Mouse (Mus musculus) embryonic facial prominence, embryonic 11.5 days (tissue): ENCODE results near the gene Btd. TPM values are rescaled to one million over a fixed set of nuclear protein-coding genes. Genes with fewer than 3 reads are reported as not detected.
A peak's percentile ranks its signal among the peaks of the same experiment; 100 is the strongest.

Source experiments
- ATAC-seq: fragments of 200-750 bp; cut with Nextera tagmentation; replicated peaks from 2 replicates; pipeline ENCODE4 v1.8.0; 2017; ENCODE audit warnings: low read depth; ENCODE audit not compliant: insufficient number of reproducible peaks, low FRiP score, low TSS enrichment
- DNase-seq: peaks from one replicate; pipeline ENCODE4 v3.0.0-alpha.2; 2015; ENCODE audit warnings: low spot score
- H3K27ac ChIP-seq: fragments of 300-500 bp; sonication (generic); replicated peaks from 2 replicates; pipeline ENCODE4 v1.5.1; 2014; ENCODE audit warnings: mild to moderate bottlenecking, low read depth, low read length, control low read depth
- H3K27me3 ChIP-seq: fragments of 300-500 bp; sonication (generic); 2 replicates; pipeline ENCODE4 v1.6.1; 2014; ENCODE audit warnings: mild to moderate bottlenecking, low read length, moderate library complexity, mixed read lengths; ENCODE audit not compliant: control insufficient read depth, insufficient read depth
- H3K36me3 ChIP-seq: fragments of 300-500 bp; sonication (generic); replicated peaks from 2 replicates; pipeline ENCODE4 v1.6.1; 2014; ENCODE audit warnings: low read depth, mild to moderate bottlenecking, low read length, moderate library complexity, mixed read lengths; ENCODE audit not compliant: control insufficient read depth, insufficient read depth
- H3K4me1 ChIP-seq: fragments of 300-500 bp; sonication (generic); 2 replicates; pipeline ENCODE4 v1.6.1; 2014; ENCODE audit warnings: low read length, mixed read lengths; ENCODE audit not compliant: control insufficient read depth, insufficient read depth
- H3K4me2 ChIP-seq: fragments of 300-500 bp; sonication (generic); 2 replicates; pipeline ENCODE4 v1.6.1; 2014; ENCODE audit warnings: low read depth, mild to moderate bottlenecking, control low read depth, low read length, moderate library complexity
- H3K4me3 ChIP-seq: fragments of 300-500 bp; sonication (generic); 2 replicates; pipeline ENCODE4 v1.5.1; 2014; ENCODE audit warnings: low read depth, low read length, control low read depth
- H3K9ac ChIP-seq: fragments of 300-500 bp; sonication (generic); replicated peaks from 2 replicates; pipeline ENCODE4 v1.6.1; 2014; ENCODE audit warnings: mild to moderate bottlenecking, control low read depth, low read length
- H3K9me3 ChIP-seq: fragments of 300-500 bp; sonication (generic); replicated peaks from 2 replicates; pipeline ENCODE4 v1.6.1; 2016; ENCODE audit warnings: mild to moderate bottlenecking, low read length, inconsistent platforms, mixed read lengths; ENCODE audit not compliant: control insufficient read depth
- WGBS: fragments of 180-500 bp; shearing (Covaris S2); extraction: QIAGEN DNeasy Blood & Tissue Kit; methylation state at CpG from one replicate; pipeline ENCODE4 v1.1.7; 2014; 5-methylcytosine and 5-hydroxymethylcytosine counted together
- polyA plus RNA-seq: library from polyadenylated mRNA; unstranded; fragments of >200 nt; fragmentation: Nextera tagmentation; extraction: Ambion mirVana; gene quantifications from 2 replicates; pipeline ENCODE4 v1.2.1, GENCODE M21; 2014

Btd gene
- polyA plus RNA-seq, 1 experiment from 2014 or later: 18.2 TPM

GRCm38 (mm10) chr14:31664100-31664902 lies 23.5 kb downstream of the Btd start:
- Histone ChIP-seq H3K4me3 (no peak overlapping the region), H3K36me3 (no peaks in the 10 kb centered on the region), H3K9ac (no peak overlapping the region), H3K4me2 (no peak overlapping the region), H3K9me3 (no peaks in the 10 kb centered on the region), H3K27ac (no peak overlapping the region), H3K4me1 (peaks cover 14% of the 10 kb centered on the region; the same call in 1 of the 2 replicates), H3K27me3 (no peaks in the 10 kb centered on the region)
- WGBS: 83% methylated on average over 18 of the region's 18 CpGs
- DNase-seq (no peak), ATAC-seq (no peak)

- Histone ChIP-seq H3K4me2 (no peak overlapping the region), H3K27ac (no peak overlapping the region), H3K9ac (no peak overlapping the region), H3K4me1 (peaks cover 14% of the 10 kb centered on the region; the same call in 1 of the 2 replicates), H3K27me3 (no peaks in the 10 kb centered on the region), H3K9me3 (no peaks in the 10 kb centered on the region), H3K36me3 (no peaks in the 10 kb centered on the region), H3K4me3 (no peak overlapping the region)
- ATAC-seq (no peak), DNase-seq (no peak)
- 71% methylated on average over 12 of the region's 12 CpGs for WGBS
Measured at GRCm38 (mm10) chr14:31664903-31665565, 24.2 kb downstream of the Btd start.

- no peak for DNase-seq
- Histone ChIP-seq H3K4me1 (peaks cover 14% of the 10 kb centered on the region; the same call in 1 of the 2 replicates), H3K27ac (no peak overlapping the region), H3K9me3 (no peaks in the 10 kb centered on the region), H3K36me3 (no peaks in the 10 kb centered on the region), H3K9ac (no peak overlapping the region), H3K27me3 (no peaks in the 10 kb centered on the region), H3K4me3 (no peak overlapping the region), H3K4me2 (no peak overlapping the region)
- no peak for ATAC-seq
- 78% methylated on average over 4 of the region's 4 CpGs for WGBS
Measured at GRCm38 (mm10) chr14:31665566-31665940, 24.7 kb downstream of the Btd start.

GRCm38 (mm10) chr14:31666931-31667705 lies 26.3 kb downstream of the Btd start:
- ATAC-seq (no peak), DNase-seq (no peak)
- H3K9me3 ChIP-seq: no peaks in the 10 kb centered on the region
- 94% methylated on average over 28 of the region's 28 CpGs for WGBS
- H3K27ac ChIP-seq: no peak overlapping the region
- H3K4me1 ChIP-seq: peaks cover 14% of the 10 kb centered on the region; the same call in 1 of the 2 replicates
- H3K4me2 ChIP-seq: no peak overlapping the region
- no peaks in the 10 kb centered on the region for H3K36me3 ChIP-seq
- no peaks in the 10 kb centered on the region for H3K27me3 ChIP-seq
- H3K4me3 ChIP-seq: no peak overlapping the region
- no peak overlapping the region for H3K9ac ChIP-seq

GRCm38 (mm10) chr14:31667741-31668140 lies 26.9 kb downstream of the Btd start:
- no peaks in the 10 kb centered on the region for H3K36me3 ChIP-seq
- ATAC-seq (no peak), DNase-seq (no peak)
- peaks cover 8% of the 10 kb centered on the region; the same call in 1 of the 2 replicates for H3K4me1 ChIP-seq
- H3K4me2 ChIP-seq: no peak overlapping the region
- no peak overlapping the region for H3K4me3 ChIP-seq
- no peak overlapping the region for H3K27ac ChIP-seq
- no peak overlapping the region for H3K9ac ChIP-seq
- H3K27me3 ChIP-seq: no peaks in the 10 kb centered on the region
- H3K9me3 ChIP-seq: no peaks in the 10 kb centered on the region
- 89% methylated on average over 6 of the region's 6 CpGs for WGBS

GRCm38 (mm10) chr14:31668326-31668725 lies 27.5 kb downstream of the Btd start:
- Histone ChIP-seq H3K27ac (no peak overlapping the region), H3K27me3 (no peaks in the 10 kb centered on the region)

GRCm38 (mm10) chr14:31669161-31669611 lies 28.4 kb downstream of the Btd start:
- Histone ChIP-seq H3K27ac (no peak overlapping the region), H3K4me1 (no peaks in the 10 kb centered on the region), H3K36me3 (no peaks in the 10 kb centered on the region), H3K9ac (no peak overlapping the region), H3K4me3 (no peak overlapping the region), H3K27me3 (no peaks in the 10 kb centered on the region), H3K9me3 (no peaks in the 10 kb centered on the region), H3K4me2 (no peak overlapping the region)
- ATAC-seq: peak; percentile 40
- 67% methylated on average over 13 of the region's 13 CpGs for whole genome bisulfite sequencing
- DNase-seq: no peak

More at GRCm38 (mm10) chr14:31668326-31668725, 27.5 kb downstream of the Btd start:
- Histone ChIP-seq H3K4me2 (no peak overlapping the region), H3K36me3 (no peaks in the 10 kb centered on the region), H3K4me3 (no peak overlapping the region), H3K9me3 (no peaks in the 10 kb centered on the region), H3K9ac (no peak overlapping the region), H3K4me1 (0 out of 2 replicates have a peak, but pooled peaks cover 2% of the 10 kb centered on the region)
- DNase-seq (no peak), ATAC-seq (no peak)
- 90% methylated on average over 13 of the region's 13 CpGs for WGBS
